Mouse (Mus musculus): ENCODE data around the gene Slf2.

Gene Slf2

DNA sequence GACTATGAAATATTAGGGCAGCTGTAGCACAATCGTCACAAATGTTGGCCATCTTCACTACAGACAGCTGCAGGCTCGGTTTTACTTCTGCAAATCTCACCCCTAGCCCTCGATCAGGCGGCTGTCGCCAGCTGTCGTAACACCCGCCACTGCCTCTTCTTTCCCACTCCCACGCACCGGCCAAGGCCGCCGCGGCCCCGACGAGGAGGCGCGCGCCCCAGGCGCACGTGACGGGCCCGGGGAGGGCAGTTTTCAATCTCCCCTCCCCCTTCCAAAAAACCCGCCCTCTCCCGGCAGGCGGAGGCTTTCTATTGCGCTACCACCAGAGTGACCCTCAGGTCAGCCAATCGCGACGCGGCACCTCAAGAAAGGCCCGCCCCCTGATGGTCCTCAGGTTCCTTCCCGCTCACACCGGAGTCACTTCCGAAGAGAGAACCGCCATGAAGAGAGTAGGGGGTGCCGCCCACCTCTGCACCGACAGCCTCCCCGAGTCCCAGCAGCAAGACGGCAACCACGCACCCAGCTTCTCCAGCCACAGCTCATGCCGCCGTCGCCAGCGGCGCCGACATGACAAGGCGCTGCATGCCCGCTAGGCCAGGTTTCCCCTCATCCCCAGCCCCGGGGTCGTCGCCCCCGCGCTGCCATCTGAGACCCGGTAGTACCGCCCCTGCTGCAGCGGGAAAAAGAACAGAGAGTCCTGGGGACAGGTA, at the start of gene Slf2:
Slf2 (plus strand) TSS at position 408 of the 710 bp plus-strand sequence.
- peak; percentile 98 for DNase-seq (ENCODE audit: low spot score in 2 of 2)

DNA sequence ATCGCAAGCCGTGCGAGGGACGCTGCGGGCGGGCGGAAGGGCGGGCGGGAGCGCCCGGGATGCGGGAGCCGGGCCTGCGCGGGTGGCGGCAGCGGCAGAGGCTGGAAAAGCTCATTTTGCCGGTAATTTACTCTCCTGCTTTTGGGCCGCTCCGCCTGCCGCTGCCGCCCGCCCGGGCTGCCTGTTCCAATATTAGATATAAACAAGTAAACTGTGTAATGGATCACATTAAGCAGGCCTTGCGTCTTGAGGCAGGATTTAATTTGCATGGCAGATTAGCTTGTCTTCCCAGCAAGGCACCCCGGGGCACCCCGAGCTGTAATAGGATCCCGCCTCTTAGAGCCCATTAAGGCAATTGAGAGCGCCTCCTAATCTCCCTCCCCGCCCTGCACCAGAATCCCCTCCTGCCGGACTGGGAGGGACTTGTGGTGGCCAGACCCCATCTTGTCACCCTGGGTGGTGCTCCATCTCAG, 48.4 kb upstream of the Slf2 start:
- DNase-seq (ENCODE audit: low spot score in 2 of 2): peak; percentile 45 to 57

DNA sequence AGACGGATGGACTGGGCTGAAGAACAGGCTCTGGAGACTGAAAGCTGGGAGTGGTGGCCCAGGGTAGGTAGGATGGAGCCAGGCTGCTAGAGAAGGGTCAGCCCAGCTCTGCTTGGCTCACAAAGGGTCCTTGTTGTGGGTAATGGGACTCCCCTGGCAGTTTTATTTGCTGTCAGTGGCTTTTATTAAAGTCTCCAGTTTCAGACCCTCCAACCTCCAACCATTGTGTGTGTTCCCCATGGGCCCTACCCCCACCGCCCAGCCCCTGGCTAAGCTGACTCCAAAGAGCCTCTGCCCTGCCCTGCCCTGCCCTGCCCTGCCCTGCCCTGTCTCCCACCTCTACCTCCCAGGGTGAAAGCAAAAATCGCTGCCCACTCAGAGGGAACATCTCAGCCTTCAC, 46.6 kb upstream of the Slf2 start:
- DNase-seq (ENCODE audit: low spot score in 2 of 2): no peak

DNA sequence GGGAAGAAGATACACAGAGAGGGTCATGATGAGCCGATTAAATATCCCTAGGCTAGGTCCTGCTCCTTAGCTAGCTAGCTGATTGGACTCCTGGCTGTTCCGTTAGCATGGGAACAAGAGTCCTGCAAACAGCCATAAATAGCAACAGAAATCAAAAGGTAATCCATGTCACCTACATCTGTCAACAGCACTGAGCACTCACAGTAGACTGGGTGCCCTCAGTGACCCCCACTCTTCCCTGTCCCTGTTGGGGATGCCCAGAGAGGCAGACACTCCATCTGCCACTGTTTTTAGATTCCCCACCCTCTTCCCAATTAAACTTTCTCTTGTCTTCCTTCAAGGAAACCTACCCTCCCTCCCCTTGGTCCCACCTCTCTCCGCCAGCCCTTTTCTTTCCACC, 44.5 kb upstream of the Slf2 start:
- no peak for DNase-seq (ENCODE audit: low spot score in 2 of 2)

DNA sequence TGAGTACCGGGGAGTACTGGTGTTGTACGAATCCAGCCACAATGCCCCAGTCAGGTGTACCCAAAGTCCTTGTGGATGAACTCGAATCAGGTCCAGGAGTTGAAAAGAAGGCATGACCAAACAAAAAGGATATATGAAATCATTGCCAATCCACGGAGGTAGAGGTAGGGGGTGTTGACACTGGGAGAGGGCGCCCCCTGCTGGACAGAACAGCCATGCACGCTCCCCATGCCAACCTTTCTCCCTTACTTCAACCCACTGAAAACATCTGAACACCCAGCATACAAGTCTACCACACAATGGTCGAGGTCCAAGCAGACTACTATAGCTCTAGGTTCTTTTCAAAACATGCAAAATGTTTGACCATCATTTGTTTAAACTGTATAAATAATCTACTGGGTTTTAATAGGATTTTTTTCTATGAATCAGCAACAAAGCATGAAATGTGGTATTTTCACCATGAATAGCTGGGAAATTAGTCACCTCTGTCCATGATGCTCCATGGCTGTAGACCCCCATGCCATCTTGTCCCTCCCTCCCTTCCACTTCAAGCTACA, 43.2 kb upstream of the Slf2 start:
- DNase-seq (ENCODE audit: low spot score in 2 of 2): no peak

DNA sequence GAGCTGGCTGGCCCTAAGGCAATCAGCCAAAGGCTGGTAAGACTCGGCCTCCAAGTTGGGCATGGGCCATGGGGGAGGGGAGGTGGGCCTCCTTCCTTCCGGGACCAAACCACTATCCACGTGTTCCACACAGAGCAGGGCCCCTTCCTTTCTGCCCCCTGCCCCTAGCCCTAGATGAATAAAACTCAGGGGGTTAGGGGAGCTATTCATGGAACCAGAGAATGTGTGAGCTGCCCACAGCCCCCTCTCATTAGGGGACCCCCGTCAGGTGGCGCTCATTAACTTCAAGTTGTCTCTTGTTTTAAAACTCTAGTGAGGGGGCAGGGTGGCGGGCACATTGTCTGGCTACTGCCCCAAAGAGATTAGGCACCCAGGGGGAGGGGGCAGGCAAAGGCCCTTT, 41.4 kb upstream of the Slf2 start:
- DNase-seq (ENCODE audit: low spot score in 2 of 2): no peak

DNA sequence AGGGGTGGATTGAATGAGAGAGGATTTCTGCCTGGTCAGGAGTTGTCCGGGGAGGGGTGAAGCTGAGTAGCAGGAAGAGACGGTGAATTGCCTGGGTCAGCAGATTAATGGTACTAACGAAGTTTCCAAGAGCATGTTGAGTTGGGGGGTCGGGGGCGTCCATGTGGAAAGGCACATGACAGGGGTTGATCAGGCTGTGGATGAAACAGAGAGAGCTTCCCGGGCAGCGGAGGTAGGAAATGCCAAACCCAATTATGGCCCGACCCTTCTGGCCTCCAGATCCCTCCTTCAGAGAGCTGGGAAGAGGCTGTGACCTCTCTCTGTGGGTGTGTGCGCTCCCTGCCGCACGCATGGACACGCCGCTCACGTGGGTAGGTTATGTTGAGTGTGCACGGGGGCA, 39.5 kb upstream of the Slf2 start:
- no peak for DNase-seq (ENCODE audit: low spot score in 2 of 2)

DNA sequence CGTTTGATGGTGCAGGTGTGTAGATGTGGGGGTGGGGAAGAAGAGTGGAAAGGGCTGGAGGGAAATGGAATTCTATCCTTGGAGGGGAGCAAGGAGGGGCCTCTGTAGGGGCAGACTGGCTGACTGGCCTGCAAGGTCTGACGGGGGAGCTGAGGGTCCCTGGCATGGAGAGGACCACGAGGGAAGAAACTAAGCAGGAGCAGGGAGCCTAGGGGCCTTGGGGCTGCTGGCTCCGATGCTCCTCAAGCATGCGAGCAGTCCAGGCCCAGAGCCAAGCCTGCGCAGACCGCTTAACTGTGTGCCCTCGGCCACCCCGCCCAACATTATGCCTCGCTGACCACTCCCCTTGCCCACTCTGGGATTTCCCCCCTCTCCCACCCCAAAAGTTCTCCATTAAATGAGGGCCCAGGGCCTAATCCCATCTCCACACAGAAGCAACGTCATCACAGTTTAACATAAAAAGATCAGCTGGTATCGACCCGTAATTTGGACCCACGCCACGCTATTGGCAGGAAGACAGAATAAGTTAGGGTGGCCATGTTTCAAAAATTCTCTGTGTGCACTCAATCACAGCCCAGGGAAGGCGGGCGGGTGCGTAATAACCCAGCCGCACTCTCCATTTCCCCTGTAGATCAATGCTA, 37.6 kb upstream of the Slf2 start:
- DNase-seq (ENCODE audit: low spot score in 2 of 2): no peak

DNA sequence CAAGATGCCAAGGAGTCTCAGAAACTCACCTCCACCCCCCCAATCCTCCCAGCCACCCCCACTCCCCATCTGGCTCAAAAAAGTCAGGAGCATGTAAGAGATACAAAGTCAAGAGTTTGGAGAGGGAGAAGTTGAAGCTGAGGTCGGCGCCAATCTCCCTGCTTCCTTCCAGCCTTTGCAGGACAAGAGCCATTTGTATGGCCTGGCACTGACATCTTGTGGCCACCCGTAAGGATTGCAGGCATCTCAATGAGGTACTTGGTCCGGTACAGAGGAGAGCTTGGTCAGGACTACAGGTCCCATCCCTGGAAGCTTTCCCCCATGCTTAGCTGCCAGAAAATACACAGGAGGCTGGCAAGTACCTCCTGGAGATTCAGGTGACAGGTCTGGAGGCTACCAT, 35.7 kb upstream of the Slf2 start:
- peak; percentile 57 to 74 for DNase-seq (ENCODE audit: low spot score in 2 of 2)

DNA sequence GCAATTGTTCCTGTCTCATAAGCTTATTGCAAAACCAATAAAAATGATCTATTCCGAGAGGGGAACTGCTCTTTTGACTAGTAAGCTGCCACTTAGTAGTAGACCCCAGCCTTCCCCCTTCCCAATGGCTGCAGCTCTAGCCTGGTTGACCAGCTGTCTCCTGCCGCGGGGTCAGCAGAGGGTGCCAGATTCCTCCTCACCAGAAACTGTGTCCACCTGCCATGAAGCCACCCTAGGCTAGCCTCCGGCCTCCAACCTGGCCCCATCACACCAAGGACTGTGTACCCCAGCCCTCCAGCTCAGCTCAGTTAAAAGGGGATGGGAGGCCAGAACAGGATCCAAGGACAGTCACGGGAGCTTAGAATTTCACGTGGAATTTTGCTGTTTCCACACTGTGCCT, 34.5 kb upstream of the Slf2 start:
- DNase-seq (ENCODE audit: low spot score in 2 of 2): no peak

DNA sequence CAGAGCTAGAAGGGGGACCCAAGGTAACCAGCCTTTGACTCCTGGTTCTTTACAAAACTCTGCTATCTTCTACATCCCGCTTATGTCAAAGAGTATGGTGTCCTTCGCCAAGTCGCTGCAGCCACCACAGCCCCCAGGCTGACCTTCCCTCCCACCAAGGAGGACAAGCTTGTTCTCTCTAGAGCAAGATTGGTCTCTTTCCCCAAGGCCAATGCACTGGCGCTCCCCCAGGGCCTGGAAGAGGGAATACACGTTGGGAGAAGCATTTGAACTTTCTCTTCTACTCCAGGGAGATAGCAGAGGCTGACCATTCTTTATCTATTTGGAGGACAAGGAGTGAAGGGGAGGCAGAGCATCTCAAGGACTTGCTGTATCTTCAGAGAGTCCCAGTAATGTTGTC, 33.4 kb upstream of the Slf2 start:
- DNase-seq (ENCODE audit: low spot score in 2 of 2): peak in 1 of 2 experiments; percentile 58

DNA sequence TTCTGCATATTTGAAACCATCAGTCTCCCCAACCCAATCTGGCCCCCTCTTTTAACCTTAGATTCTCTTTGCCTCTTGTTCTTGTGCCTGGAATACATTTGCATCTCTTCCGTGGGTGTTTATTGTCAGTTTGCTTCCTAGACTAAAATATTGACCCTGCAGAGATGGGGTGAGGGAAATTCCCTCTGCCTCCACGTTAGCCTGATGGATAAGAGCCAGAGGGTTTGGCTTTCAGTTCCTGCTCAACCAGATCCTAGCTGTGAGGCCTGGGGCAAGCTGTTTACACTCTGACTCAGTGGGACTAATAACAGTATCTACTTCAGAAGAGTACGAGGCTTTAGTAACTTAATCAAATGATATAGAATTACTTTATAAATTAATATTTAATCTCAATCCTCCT, 32.3 kb upstream of the Slf2 start:
- no peak for DNase-seq (ENCODE audit: low spot score in 2 of 2)

DNA sequence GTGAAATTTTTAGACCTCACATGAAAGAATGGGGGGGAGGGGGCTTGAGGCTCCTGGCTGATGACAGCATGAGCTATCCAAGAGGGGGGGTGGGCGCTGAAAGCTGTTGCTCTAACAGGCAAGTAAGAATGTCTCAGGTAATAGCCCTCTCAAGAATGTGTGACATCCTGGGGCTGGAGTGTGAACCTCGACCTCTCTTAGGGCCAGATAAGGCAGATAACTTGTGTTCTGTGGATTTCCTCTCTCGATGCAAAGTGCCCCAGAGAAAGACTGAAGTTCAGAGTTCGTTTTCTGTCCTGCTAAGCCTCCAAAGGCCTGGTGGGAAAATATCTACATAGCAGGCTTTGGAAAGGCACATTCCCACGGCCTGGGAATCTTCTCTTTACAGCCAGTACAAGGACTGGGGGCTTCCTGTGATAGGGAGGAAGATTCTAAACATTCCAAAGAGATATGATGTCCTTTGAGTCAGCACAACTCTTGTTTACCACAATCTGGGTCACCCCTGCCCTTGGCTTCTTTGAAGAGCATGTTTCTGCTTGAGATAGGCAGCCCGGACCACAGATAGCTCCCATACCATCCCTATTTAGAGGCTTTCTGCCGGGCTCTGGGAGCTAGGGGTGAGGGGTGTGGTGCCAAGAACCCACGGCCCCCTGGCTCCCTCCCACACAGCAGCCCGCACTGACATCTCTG, 31.7 kb upstream of the Slf2 start:
- DNase-seq (ENCODE audit: low spot score in 2 of 2): no peak

DNA sequence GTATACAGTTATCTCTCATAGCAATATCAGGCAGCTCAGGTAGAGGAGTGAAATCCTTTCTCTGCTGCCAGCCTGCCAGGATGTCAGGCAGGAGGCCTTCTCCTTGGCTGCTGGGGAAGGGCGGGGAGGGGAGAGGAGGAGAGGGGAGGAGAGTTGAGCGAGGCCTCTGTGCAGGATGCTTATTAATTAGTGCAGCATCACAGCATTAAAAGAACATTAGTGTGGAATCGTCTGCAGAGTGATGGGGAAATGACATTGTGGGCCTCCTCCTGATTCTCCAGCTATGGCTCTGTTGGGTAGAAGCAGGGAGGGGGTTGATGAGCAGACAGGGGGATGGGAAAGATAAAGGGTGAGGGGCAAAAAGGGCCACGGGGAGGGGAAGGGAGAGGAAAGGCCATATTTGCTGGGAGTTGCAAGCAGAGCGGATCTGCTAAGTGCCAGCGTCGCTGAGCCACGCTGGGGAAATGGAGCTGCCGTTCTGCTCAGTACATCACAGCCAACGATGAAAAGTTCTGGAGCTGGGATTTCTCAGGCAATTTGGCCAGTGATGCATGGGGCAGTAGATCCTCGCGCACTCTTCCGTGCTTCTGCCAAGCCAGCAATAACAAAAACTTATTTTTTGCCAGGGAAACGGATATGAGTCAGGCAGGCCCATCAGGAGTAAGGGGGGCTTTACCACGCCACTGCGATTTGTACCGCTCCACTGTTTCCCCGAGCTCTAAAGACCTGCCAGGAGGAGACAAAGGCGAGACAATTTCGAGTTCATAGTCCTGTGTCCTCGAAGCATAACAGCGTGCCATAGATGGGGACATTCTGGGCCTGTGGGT, 30.8 kb upstream of the Slf2 start:
- no peak for DNase-seq (ENCODE audit: low spot score in 2 of 2)

DNA sequence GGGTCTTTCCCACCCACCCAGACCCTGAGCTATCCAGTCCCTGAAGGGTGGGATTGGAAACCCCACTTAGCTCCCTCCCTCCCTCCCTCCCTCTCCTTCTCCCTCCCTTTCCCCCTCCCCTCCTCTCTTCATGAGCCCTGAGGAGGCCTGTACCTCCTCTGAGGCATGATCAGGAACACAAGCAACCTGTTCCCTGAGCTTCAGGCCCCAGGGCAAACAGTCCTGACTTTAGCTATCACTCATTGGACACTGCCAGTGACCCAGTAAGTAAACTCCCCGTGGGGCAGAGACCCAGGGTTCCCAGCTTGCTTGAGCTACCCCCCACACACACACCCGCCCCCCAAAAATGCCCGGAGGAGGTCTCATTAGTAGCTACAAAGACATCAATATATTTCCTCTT, 29.9 kb upstream of the Slf2 start:
- no peak for DNase-seq (ENCODE audit: low spot score in 2 of 2)

DNA sequence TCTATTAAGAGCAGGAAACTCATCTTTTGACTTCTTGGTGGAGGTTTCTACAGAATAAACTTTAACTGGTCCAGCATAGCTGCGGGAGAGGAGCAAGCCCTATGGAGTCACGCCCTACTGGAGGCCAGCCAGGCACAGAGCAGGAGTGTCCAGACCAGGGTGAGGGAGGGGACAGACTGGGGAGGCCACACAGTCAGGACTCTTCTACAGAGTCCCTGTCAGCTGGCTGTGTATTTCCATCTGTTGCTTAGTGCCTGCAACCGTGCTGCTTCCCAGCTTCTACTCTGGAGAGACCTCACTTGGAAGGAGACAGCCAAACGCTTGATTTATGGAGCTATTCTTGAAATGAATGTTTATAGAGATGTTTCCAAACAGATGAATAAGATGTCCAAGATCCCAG, 28.6 kb upstream of the Slf2 start:
- DNase-seq (ENCODE audit: low spot score in 2 of 2): peak; percentile 79 to 80

DNA sequence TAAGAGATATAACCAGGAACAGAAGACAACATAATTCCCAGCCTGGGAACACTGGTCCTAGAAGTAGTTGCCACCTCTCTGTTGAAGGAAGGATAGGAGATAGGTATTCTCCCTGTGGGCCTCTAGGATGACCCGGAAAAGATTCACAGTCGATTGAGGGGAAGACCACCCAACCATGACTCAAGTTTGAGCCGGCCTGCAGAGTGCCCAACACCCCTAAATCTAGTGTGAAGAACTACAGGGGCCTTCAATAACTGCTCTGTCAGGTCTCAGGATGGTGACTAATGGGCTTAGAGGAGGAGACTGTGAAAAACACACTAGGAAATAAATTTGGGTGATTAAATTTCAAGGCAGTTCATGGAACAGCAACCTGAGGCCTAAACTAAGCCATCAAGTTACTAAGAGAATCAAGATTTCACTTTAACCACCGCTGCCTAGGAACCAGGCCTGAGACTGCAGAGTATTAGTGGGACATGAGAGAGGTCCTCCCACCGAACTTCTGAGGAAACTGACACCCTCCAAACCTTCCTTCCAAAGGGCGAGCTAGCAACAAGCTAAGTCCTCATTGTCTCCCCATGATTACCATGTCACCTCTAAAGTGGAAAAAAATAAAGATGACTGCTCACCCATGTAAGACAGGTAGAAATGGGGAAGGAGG, 27.5 kb upstream of the Slf2 start:
- DNase-seq (ENCODE audit: low spot score in 2 of 2): no peak

DNA sequence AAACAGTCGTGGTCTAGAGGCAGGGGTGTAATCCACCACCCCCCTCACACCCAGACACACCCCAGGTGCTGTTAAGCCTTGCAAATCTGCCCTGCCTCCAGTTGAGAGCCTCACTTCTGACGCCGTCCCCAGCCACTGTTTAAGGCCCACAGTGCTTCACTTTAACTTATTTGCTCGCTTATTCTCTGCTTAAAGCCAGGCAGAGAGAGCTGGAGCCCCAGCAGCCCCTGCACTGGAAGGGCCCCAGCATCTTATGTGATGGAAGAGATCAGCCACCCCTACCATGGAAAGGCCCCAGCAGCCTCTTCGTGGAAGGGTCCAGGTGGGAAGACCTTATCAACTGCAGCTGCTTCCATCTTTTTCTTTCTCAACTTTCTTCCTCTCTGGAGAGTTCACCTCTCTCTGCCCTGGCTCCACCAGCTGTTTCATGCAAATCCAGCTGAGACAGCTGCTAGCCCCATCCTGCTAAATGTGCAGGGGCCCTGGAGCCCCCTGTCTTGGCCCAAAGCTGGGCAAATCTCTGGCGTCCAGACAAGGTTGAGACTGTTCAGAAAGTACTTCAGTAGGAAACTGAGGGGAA, 26.7 kb upstream of the Slf2 start:
- DNase-seq (ENCODE audit: low spot score in 2 of 2): no peak

DNA sequence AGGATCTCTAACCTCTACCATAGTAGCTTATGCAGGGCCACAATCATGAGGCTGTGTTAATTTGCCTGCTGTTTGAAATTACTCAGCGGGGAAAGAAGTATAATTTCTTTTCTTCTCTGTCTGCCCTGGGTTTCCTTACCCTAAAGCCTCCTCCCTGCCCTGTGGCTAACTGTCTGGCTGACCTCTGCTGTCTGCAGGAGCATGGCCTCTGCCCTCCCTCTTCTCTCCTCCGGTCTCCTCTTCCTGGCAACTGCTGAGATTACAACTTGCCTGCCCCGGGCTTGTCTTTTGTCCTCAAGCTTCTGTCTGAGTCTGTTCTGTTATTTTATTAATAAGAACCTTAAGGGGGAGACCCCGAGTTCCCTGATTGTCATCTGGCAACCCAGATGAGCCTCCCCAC, 25.6 kb upstream of the Slf2 start:
- DNase-seq (ENCODE audit: low spot score in 2 of 2): no peak

DNA sequence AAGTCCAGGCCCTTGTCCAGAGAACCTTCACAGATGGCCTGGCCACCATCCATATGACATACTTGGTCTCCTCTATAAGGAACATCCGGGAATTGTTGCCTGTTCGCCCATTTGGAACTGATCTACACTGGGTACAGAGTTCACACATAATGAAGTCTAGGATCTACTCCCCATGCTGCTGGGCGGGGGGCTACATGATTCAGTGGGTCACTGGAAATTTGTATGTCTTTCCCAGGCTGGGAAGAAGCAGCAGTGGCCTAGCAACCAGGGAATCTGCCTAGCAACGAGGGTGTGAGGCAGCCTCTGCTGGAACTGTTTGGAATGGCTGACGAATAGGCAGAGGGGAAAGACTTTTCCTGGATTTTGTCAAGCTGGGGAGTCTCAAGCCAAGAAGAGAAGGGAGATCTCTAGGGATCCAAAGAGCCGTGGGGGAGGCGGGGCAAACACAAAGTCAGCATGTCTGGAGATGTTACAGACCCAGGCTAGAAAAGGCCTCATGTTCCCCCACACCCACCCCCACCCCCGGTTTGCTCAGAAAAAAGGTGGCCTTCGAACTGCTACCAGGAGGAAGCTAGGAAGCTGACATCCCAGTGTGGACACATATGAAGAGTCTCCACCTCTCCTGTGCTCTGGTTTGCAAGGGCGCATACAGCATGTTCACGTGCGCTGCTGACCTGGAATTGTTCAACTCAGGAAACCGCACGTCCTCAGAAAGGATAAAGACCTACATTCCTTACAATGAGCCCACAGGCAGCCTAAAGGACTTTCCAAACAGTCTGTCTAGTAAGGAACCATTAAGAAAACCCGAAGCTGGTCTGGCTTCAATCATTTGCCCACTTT, 22.9 kb upstream of the Slf2 start:
- peak in 1 of 2 experiments; percentile 60 for DNase-seq (ENCODE audit: low spot score in 2 of 2)
